Mouse (Mus musculus) embryonic facial prominence, embryonic 13.5 days (tissue): ENCODE results near the gene Hist1h2bn. TPM values are rescaled to one million over a fixed set of nuclear protein-coding genes. Genes with fewer than 3 reads are reported as not detected.
"Not testable (repeated sequence)": the region's sequence is repeated elsewhere in the genome, so short reads cannot be mapped to it uniquely, and the experiment has no call there.

Experiments used
- ATAC-seq: fragments of 200-750 bp; cut with Nextera tagmentation; 2 replicates; pipeline ENCODE4 v1.8.0; 2017; ENCODE audit warnings: low read depth; ENCODE audit not compliant: insufficient number of reproducible peaks, insufficient read depth, low FRiP score, low TSS enrichment
- H3K27ac ChIP-seq: fragments of 300-500 bp; sonication (generic); 2 replicates; pipeline ENCODE4 v1.5.1; 2015; ENCODE audit warnings: moderate library complexity, mild to moderate bottlenecking, inconsistent platforms
- H3K27me3 ChIP-seq: fragments of 300-500 bp; sonication (generic); 2 replicates; pipeline ENCODE4 v1.6.1; 2015; ENCODE audit warnings: mild to moderate bottlenecking, inconsistent platforms
- H3K36me3 ChIP-seq: fragments of 300-500 bp; sonication (generic); 2 replicates; pipeline ENCODE4 v1.6.1; 2015; ENCODE audit warnings: mild to moderate bottlenecking, inconsistent platforms
- H3K4me1 ChIP-seq: fragments of 300-500 bp; sonication (generic); 2 replicates; pipeline ENCODE4 v1.6.1; 2015; ENCODE audit warnings: inconsistent platforms
- H3K4me2 ChIP-seq: fragments of 300-500 bp; sonication (generic); 2 replicates; pipeline ENCODE4 v1.6.1; 2015; ENCODE audit warnings: moderate library complexity, mild to moderate bottlenecking, inconsistent platforms
- H3K4me3 ChIP-seq: fragments of 300-500 bp; sonication (generic); 2 replicates; pipeline ENCODE4 v1.5.1; 2015; ENCODE audit warnings: mild to moderate bottlenecking, inconsistent platforms
- H3K9ac ChIP-seq: fragments of 300-500 bp; sonication (generic); 2 replicates; pipeline ENCODE4 v1.6.1; 2015; ENCODE audit warnings: mild to moderate bottlenecking, inconsistent platforms
- H3K9me3 ChIP-seq: fragments of 300-500 bp; sonication (generic); 2 replicates; pipeline ENCODE4 v1.6.1; 2016; ENCODE audit warnings: inconsistent platforms
- WGBS: fragments of 180-500 bp; shearing (Covaris S2); methylation state at CpG from one replicate; pipeline ENCODE4 v1.1.7; 2015; ENCODE audit warnings: mixed read lengths; 5-methylcytosine and 5-hydroxymethylcytosine counted together
- polyA plus RNA-seq: library from polyadenylated mRNA; unstranded; fragments of >200 nt; fragmentation: Nextera tagmentation; extraction: Ambion mirVana; gene quantifications from 2 replicates; pipeline ENCODE4 v1.2.1, GENCODE M21; 2015

Hist1h2bn gene
- polyA plus RNA-seq, 1 experiment from 2014 or later = 6.2 TPM

- WGBS = under 1% methylated on average over 29 of the region's 56 CpGs
- peak within 1 kb of the TSS; percentile 96 for H3K27ac ChIP-seq
- not testable (repeated sequence) for H3K9me3 ChIP-seq, H3K27me3 ChIP-seq, H3K36me3 ChIP-seq
- H3K4me3 ChIP-seq = peak within 1 kb of the TSS; percentile 50
- ATAC-seq = peak; percentile 33; the same call in 1 of the 2 replicates
- peak within 1 kb of the TSS; percentile 79 for H3K9ac ChIP-seq
- peaks cover 37% of the 10 kb centered on the region for H3K4me1 ChIP-seq
- H3K4me2 ChIP-seq = peak within 1 kb of the TSS; percentile 85
Measured at GRCm38 (mm10) chr13:21717397-21718357, 36.2 kb upstream of the Hist1h2bn start, which contains the start of gene Hist1h3h. Gene Hist1h3h, plus strand, starts transcription at chr13:21717659.

- Histone ChIP-seq H3K27me3 (no peaks in the 10 kb centered on the region), H3K4me3 (peak overlapping the region; percentile 50), H3K9ac (peak overlapping the region; percentile 79), H3K4me2 (peak overlapping the region; percentile 85), H3K9me3 (no peaks in the 10 kb centered on the region), H3K27ac (peak overlapping the region; percentile 92), H3K36me3 (no peaks in the 10 kb centered on the region), H3K4me1 (peaks cover 38% of the 10 kb centered on the region)
- ATAC-seq = no peak
- WGBS = 50% methylated on average over 4 of the region's 4 CpGs
Measured at GRCm38 (mm10) chr13:21718381-21719080, 35.4 kb upstream of the Hist1h2bn start.

- ATAC-seq = 0 out of 2 replicates have a peak, but pooled peaks have one; percentile 0
- Histone ChIP-seq H3K27ac (peak overlapping the region; percentile 88), H3K4me1 (peaks cover 31% of the 10 kb centered on the region), H3K4me3 (peak overlapping the region; percentile 45), H3K4me2 (peak overlapping the region; percentile 64), H3K9ac (peak overlapping the region; percentile 73)
- 1% methylated on average over 21 of the region's 44 CpGs for WGBS
- H3K36me3 ChIP-seq, H3K9me3 ChIP-seq, H3K27me3 ChIP-seq: not testable (repeated sequence)
Measured at GRCm38 (mm10) chr13:21721107-21721756, 32.7 kb upstream of the Hist1h2bn start.

- Histone ChIP-seq H3K4me3 (peak within 1 kb of the TSS; percentile 45), H3K4me2 (peak within 1 kb of the TSS; percentile 64), H3K9ac (peak within 1 kb of the TSS; percentile 73), H3K4me1 (peaks cover 31% of the 10 kb centered on the region), H3K27ac (peak within 1 kb of the TSS; percentile 92)
- H3K36me3 ChIP-seq, H3K9me3 ChIP-seq, H3K27me3 ChIP-seq: not testable (repeated sequence)
- WGBS = under 1% methylated on average over 37 of the region's 37 CpGs
- ATAC-seq = peak; percentile 96
Measured at GRCm38 (mm10) chr13:21721757-21722372, 32.1 kb upstream of the Hist1h2bn start, which contains the start of gene Hist1h2bm. Gene Hist1h2bm, plus strand, starts transcription at chr13:21722044.

- Histone ChIP-seq H3K4me2 (peak overlapping the region; percentile 64), H3K4me1 (peaks cover 31% of the 10 kb centered on the region), H3K9ac (peak overlapping the region; percentile 72), H3K27me3 (no peaks in the 10 kb centered on the region), H3K4me3 (peak overlapping the region; percentile 45), H3K27ac (peak overlapping the region; percentile 92), H3K36me3 (no peaks in the 10 kb centered on the region), H3K9me3 (no peaks in the 10 kb centered on the region)
- 2% methylated on average over 11 of the region's 11 CpGs for WGBS
- no peak for ATAC-seq
Measured at GRCm38 (mm10) chr13:21722373-21722925, 31.5 kb upstream of the Hist1h2bn start.

GRCm38 (mm10) chr13:21722993-21723836, 30.7 kb upstream of the Hist1h2bn start:
- Histone ChIP-seq H3K9me3 (no peaks in the 10 kb centered on the region), H3K27me3 (no peaks in the 10 kb centered on the region), H3K4me1 (peaks cover 28% of the 10 kb centered on the region), H3K4me3 (peak overlapping the region; percentile 45; the same call in 1 of the 2 replicates), H3K4me2 (peak overlapping the region; percentile 64), H3K9ac (no peak overlapping the region), H3K27ac (peak overlapping the region; percentile 92), H3K36me3 (no peaks in the 10 kb centered on the region)
- ATAC-seq = no peak
- whole genome bisulfite sequencing = 27% methylated on average over 5 of the region's 5 CpGs

GRCm38 (mm10) chr13:21727948-21728572, 25.9 kb upstream of the Hist1h2bn start:
- no peaks in the 10 kb centered on the region for H3K4me1 ChIP-seq
- H3K4me3 ChIP-seq = no peak overlapping the region
- no peaks in the 10 kb centered on the region for H3K9me3 ChIP-seq
- no peak overlapping the region for H3K27ac ChIP-seq
- no peaks in the 10 kb centered on the region for H3K27me3 ChIP-seq
- H3K4me2 ChIP-seq = no peak overlapping the region
- no peak for ATAC-seq
- WGBS = 33% methylated on average over 11 of the region's 11 CpGs
- H3K9ac ChIP-seq = no peak overlapping the region
- H3K36me3 ChIP-seq = no peaks in the 10 kb centered on the region

GRCm38 (mm10) chr13:21729544-21729943, 24.4 kb upstream of the Hist1h2bn start:
- Histone ChIP-seq H3K9me3 (no peaks in the 10 kb centered on the region), H3K27me3 (no peaks in the 10 kb centered on the region), H3K4me1 (peaks cover 5% of the 10 kb centered on the region; the same call in 1 of the 2 replicates), H3K4me3 (no peak overlapping the region), H3K36me3 (no peaks in the 10 kb centered on the region), H3K4me2 (no peak overlapping the region), H3K9ac (no peak overlapping the region), H3K27ac (no peak overlapping the region)
- 39% methylated on average over 1 of the region's 1 CpGs for WGBS
- ATAC-seq = no peak

GRCm38 (mm10) chr13:21733466-21733865, 20.5 kb upstream of the Hist1h2bn start:
- H3K9me3 ChIP-seq = no peaks in the 10 kb centered on the region
- H3K9ac ChIP-seq = no peak overlapping the region
- ATAC-seq = no peak

More at GRCm38 (mm10) chr13:21733466-21733865, 20.5 kb upstream of the Hist1h2bn start:
- Histone ChIP-seq H3K36me3 (no peaks in the 10 kb centered on the region), H3K27ac (peak overlapping the region; percentile 99), H3K4me1 (peaks cover 12% of the 10 kb centered on the region; the same call in 1 of the 2 replicates), H3K4me2 (no peak overlapping the region), H3K27me3 (no peaks in the 10 kb centered on the region), H3K4me3 (no peak overlapping the region)
- WGBS = 65% methylated on average over 5 of the region's 5 CpGs
